Mouse (Mus musculus): ENCODE data around the gene Rad23a.

GRCm38 (mm10) chr8:84840248-84840999 is at the start of gene Rad23a:
- TF ChIP-seq CTCF (IDR thresholded peaks at IDR 0.05; ENCODE audit: low read depth) (no peak), EP300 (optimal IDR thresholded peaks at IDR 0.05) (no peak)

Data from stomach, postnatal 0 days (tissue).